Comparison of ENCODE assay signal across 9 mouse cellular contexts in the genomic region with DNA sequence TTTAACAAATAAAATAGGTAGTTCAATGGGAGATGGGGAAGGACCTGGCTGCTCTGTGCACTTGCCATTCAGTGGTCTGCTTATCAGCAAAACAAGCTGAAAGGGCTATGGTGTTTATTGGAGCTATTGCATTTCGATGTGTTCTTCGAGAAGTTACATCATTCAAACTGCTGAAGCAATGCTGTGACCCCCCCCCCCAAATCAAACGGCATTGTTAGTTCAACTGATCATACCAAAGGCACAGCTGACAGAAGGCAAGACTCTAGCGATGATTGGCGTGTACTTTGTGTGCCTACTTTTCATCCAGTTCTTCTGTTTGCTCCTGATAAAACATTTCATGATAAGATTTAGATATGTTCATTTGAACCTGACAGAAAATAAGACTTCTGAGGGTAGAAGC. TPM values are rescaled to one million over a fixed set of nuclear protein-coding genes. Genes with fewer than 3 reads are reported as not detected.
DNase-seq lines count a peak whose midpoint lies in the region; ATAC-seq and TF ChIP-seq lines count a peak whose summit lies in the region.
"Had no signal": no experiment of that assay in that cellular context is flagged by ENCODE, and none has a peak within 500 bp of the region (broad histone marks: within the 10 kb centered on the region; RNA-seq: fewer than 3 reads in every experiment).

No protein-coding gene starts in this region.

- DNase-seq in left cerebral cortex, adult 2 months (ENCODE audit: extremely low spot score in 1 of 2, low spot score in 2 of 2): no peak
- DNase-seq in left cerebral cortex, adult 11 months (ENCODE audit: low spot score): no peak
- DNase-seq in forebrain, embryonic 10.5 days (ENCODE audit: extremely low spot score, low spot score): peak; percentile 27
- no peak for DNase-seq in urinary bladder, postnatal 25 days (ENCODE audit: low spot score)
- no peak for DNase-seq in kidney, postnatal 36 days
- no peak for DNase-seq in frontal cortex, postnatal 14 days (ENCODE audit: low spot score in 2 of 2)

- no peaks in the 10 kb centered on the region for H3K27me3 ChIP-seq in forebrain, embryonic 10.5 days (ENCODE audit: poor library complexity, severe bottlenecking)
- H3K27me3 ChIP-seq in limb, embryonic 15.5 days: no peaks in the 10 kb centered on the region
- H3K27me3 ChIP-seq in neural tube, embryonic 15.5 days (replicated peaks): no peaks in the 10 kb centered on the region

- intact Hi-C loops in left cerebral cortex, adult 2 months (cut with DNase I): loop anchor here (2.0 to 5.0 kb wide), 2 partner anchors 68 to 134 kb away; a partner anchor contains a TSS

- ATAC-seq in limb, embryonic 15.5 days (ENCODE audit: insufficient number of reproducible peaks, low FRiP score, low TSS enrichment, low read depth): no peak
- ATAC-seq in neural tube, embryonic 15.5 days (ENCODE audit: low FRiP score): no peak

- H3K9ac ChIP-seq in limb, embryonic 15.5 days: no peak overlapping the region
- H3K9ac ChIP-seq in neural tube, embryonic 15.5 days (replicated peaks): peak overlapping the region; percentile 56

- TF ChIP-seq CTCF in left cerebral cortex, adult 2 months (IDR thresholded peaks at IDR 0.05): no peak

- H3K4me2 ChIP-seq in limb, embryonic 15.5 days: peak overlapping the region; percentile 64
- peak overlapping the region; percentile 92 for H3K4me2 ChIP-seq in neural tube, embryonic 15.5 days

- 73% methylated on average over 5 of the region's 5 CpGs for WGBS in forebrain, embryonic 10.5 days
- 59% methylated on average over 5 of the region's 5 CpGs for WGBS in limb, embryonic 15.5 days
- WGBS in neural tube, embryonic 15.5 days: 46% methylated on average over 5 of the region's 5 CpGs

- peak overlapping the region; percentile 73 for H3K4me3 ChIP-seq in left cerebral cortex, adult 2 months
- peak overlapping the region; percentile 86 for H3K4me3 ChIP-seq in forebrain, embryonic 10.5 days
- H3K4me3 ChIP-seq in limb, embryonic 15.5 days: peak overlapping the region; percentile 92
- H3K4me3 ChIP-seq in neural tube, embryonic 15.5 days (replicated peaks): peak overlapping the region; percentile 95

- no peaks in the 10 kb centered on the region for H3K9me3 ChIP-seq in forebrain, embryonic 10.5 days
- no peaks in the 10 kb centered on the region for H3K9me3 ChIP-seq in limb, embryonic 15.5 days
- H3K9me3 ChIP-seq in neural tube, embryonic 15.5 days (replicated peaks): no peaks in the 10 kb centered on the region

- H3K36me3 ChIP-seq in forebrain, embryonic 10.5 days (replicated peaks): peaks cover 32% of the 10 kb centered on the region
- H3K36me3 ChIP-seq in limb, embryonic 15.5 days: peaks cover 15% of the 10 kb centered on the region
- H3K36me3 ChIP-seq in neural tube, embryonic 15.5 days: peaks cover 9% of the 10 kb centered on the region

- peaks cover 36% of the 10 kb centered on the region for H3K4me1 ChIP-seq in forebrain, embryonic 10.5 days
- peaks cover 17% of the 10 kb centered on the region for H3K4me1 ChIP-seq in limb, embryonic 15.5 days
- peaks cover 30% of the 10 kb centered on the region for H3K4me1 ChIP-seq in neural tube, embryonic 15.5 days

- H3K27ac ChIP-seq in left cerebral cortex, adult 2 months: peak overlapping the region; percentile 71; the same call in 1 of the 2 replicates
- peak overlapping the region; percentile 99 for H3K27ac ChIP-seq in forebrain, embryonic 10.5 days
- H3K27ac ChIP-seq in limb, embryonic 15.5 days: peak overlapping the region; percentile 85
- H3K27ac ChIP-seq in neural tube, embryonic 15.5 days (replicated peaks): peak overlapping the region; percentile 97

RNA-seq across cellular contexts. Expression of a gene that starts 0.8 kb away (rescaled TPM):
- 10 to 100 TPM; 44.5 to 49.5 TPM for total RNA-seq in left cerebral cortex, adult 2 months (2021)
- polyA plus RNA-seq in forebrain, embryonic 10.5 days (2016; fragmentation: Nextera tagmentation; extraction: Ambion mirVana): 119 and 132 TPM in 2 replicates
- 81.7 and 83.2 TPM in 2 replicates for polyA plus RNA-seq in limb, embryonic 15.5 days (2015; fragmentation: Nextera tagmentation; extraction: Ambion mirVana)
- polyA plus RNA-seq in neural tube, embryonic 15.5 days (2015; fragmentation: Nextera tagmentation; extraction: Ambion mirVana): 85.7 and 93.8 TPM in 2 replicates

RNA-seq across cellular contexts. Expression of a gene that starts 22.3 kb away (rescaled TPM):
- under 1 TPM in 1 of 2 experiments, not detected in 1; 0.41 TPM for total RNA-seq in left cerebral cortex, adult 2 months (2021)
- not detected in 2 replicates for polyA plus RNA-seq in forebrain, embryonic 10.5 days (2016; fragmentation: Nextera tagmentation; extraction: Ambion mirVana)
- not detected in 2 replicates for polyA plus RNA-seq in limb, embryonic 15.5 days (2015; fragmentation: Nextera tagmentation; extraction: Ambion mirVana)
- not detected in 2 replicates for polyA plus RNA-seq in neural tube, embryonic 15.5 days (2015; fragmentation: Nextera tagmentation; extraction: Ambion mirVana)
- polyA plus RNA-seq: small intestine, adult 2 months had no signal
